Mouse (Mus musculus): ENCODE data around the gene Apobec1. TPM values are rescaled to one million over a fixed set of nuclear protein-coding genes. Genes with fewer than 3 reads are reported as not detected.
"Not testable (repeated sequence)": the region's sequence is repeated elsewhere in the genome, so short reads cannot be mapped to it uniquely, and the experiment has no call there.

Gene Apobec1
- polyA plus RNA-seq, 1 experiment from 2014 or later = 4.4 TPM

DNA sequence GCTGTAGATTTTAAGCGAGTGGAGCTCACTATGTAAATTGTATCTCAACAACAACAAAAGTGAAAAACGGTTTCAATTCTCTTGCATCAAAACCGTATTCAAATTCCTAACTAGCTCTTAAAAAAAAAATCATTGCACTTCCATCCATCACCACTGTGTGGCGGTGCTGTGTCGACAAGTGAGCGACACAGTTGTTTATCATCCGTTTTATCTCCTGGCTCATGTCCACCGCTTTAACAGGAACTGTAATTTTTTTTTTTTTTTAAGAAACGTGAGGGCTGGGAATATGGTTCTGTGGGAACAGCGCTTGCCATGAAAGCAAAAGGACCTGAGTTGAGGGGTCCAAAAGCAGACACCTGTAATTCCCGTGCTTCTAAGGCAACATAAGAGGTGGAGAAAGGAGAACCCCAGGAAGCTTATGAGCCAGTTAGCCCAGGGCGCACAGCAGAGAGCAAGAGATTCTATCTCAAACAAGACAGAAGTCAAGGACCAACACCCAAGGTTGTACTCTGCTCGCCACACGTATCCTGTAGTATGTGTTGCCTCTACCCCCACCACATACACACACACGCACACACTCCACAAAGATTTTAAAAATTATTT, 45.2 kb downstream of the Apobec1 start:
- 24% methylated on average over 15 of the region's 15 CpGs for WGBS
- no peak overlapping the region for H3K9ac ChIP-seq (replicated peaks; ENCODE audit: low read depth, low read length)
- H3K4me2 ChIP-seq (ENCODE audit: low read length) = peak overlapping the region; percentile 50
- H3K9me3 ChIP-seq (ENCODE audit: control insufficient read depth, low read length) = no peaks in the 10 kb centered on the region
- H3K4me1 ChIP-seq (replicated peaks; ENCODE audit: control insufficient read depth, insufficient read depth, low read length) = peaks cover 8% of the 10 kb centered on the region
- no peak overlapping the region for H3K27ac ChIP-seq (ENCODE audit: low read length)
- ATAC-seq = peak; percentile 13; the same call in 1 of the 2 replicates
- no peaks in the 10 kb centered on the region for H3K36me3 ChIP-seq (ENCODE audit: control insufficient read depth, insufficient read depth)
- peak overlapping the region; percentile 30 for H3K4me3 ChIP-seq (replicated peaks; ENCODE audit: low read length)
- H3K27me3 ChIP-seq (replicated peaks; ENCODE audit: control insufficient read depth, insufficient read depth, low read length) = no peaks in the 10 kb centered on the region

DNA sequence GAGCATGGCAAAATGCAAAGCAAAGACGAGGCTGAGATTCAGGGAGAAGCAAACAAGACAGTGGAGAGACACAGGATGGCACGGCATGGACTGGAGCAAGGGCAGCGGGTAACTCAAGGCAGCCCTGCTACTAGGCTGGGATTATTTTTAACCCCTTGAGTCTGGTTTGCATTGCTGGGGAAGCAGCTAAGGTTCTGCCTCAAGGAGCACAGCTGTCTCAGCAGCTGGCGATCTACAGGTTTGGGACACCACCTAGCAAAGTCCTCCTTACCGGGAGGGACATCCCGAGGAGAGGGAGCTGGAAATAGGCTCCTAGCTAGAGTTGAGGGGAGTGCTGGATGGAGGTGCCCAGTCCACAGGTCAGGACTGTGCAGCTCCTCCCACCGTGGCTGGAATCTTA, 47.0 kb downstream of the Apobec1 start:
- no peaks in the 10 kb centered on the region for H3K36me3 ChIP-seq (ENCODE audit: control insufficient read depth, insufficient read depth)
- no peaks in the 10 kb centered on the region for H3K9me3 ChIP-seq (ENCODE audit: control insufficient read depth, low read length)
- H3K27me3 ChIP-seq (replicated peaks; ENCODE audit: control insufficient read depth, insufficient read depth, low read length) = no peaks in the 10 kb centered on the region
- no peak overlapping the region for H3K27ac ChIP-seq (ENCODE audit: low read length)
- H3K4me1 ChIP-seq (replicated peaks; ENCODE audit: control insufficient read depth, insufficient read depth, low read length) = peaks cover 8% of the 10 kb centered on the region
- no peak overlapping the region for H3K4me2 ChIP-seq (ENCODE audit: low read length)
- H3K9ac ChIP-seq (replicated peaks; ENCODE audit: low read depth, low read length) = no peak overlapping the region
- H3K4me3 ChIP-seq (replicated peaks; ENCODE audit: low read length) = no peak overlapping the region
- WGBS = 51% methylated on average over 7 of the region's 7 CpGs
- no peak for ATAC-seq

DNA sequence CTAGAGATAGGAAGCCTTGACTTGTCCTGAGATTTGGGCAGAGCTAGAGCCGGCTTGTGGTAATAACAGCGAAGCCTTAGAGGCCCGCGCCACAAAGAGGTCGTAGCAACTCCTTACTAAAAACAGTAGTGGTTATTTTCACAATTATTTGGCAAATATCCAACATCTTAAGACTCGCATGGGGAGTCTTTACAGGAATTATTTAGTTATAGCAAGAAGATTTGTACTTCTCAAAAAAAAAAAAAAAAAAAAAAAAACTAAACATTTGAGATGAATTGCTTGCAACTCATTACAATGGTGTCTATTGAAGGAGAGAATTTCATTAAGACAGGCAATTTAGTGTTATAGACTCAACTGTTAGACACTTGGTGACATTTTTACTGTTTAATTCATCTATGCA, 48.1 kb downstream of the Apobec1 start:
- H3K9me3 ChIP-seq (ENCODE audit: control insufficient read depth, low read length) = no peaks in the 10 kb centered on the region
- H3K9ac ChIP-seq (replicated peaks; ENCODE audit: low read depth, low read length) = no peak overlapping the region
- no peaks in the 10 kb centered on the region for H3K27me3 ChIP-seq (replicated peaks; ENCODE audit: control insufficient read depth, insufficient read depth, low read length)
- H3K36me3 ChIP-seq (ENCODE audit: control insufficient read depth, insufficient read depth) = no peaks in the 10 kb centered on the region
- H3K27ac ChIP-seq (ENCODE audit: low read length) = 0 out of 2 replicates have a peak overlapping the region, but pooled peaks have one; percentile 15
- no peak for ATAC-seq
- H3K4me3 ChIP-seq (replicated peaks; ENCODE audit: low read length) = no peak overlapping the region
- WGBS = 75% methylated on average over 6 of the region's 6 CpGs
- peaks cover 4% of the 10 kb centered on the region for H3K4me1 ChIP-seq (replicated peaks; ENCODE audit: control insufficient read depth, insufficient read depth, low read length)
- H3K4me2 ChIP-seq (ENCODE audit: low read length) = no peak overlapping the region

DNA sequence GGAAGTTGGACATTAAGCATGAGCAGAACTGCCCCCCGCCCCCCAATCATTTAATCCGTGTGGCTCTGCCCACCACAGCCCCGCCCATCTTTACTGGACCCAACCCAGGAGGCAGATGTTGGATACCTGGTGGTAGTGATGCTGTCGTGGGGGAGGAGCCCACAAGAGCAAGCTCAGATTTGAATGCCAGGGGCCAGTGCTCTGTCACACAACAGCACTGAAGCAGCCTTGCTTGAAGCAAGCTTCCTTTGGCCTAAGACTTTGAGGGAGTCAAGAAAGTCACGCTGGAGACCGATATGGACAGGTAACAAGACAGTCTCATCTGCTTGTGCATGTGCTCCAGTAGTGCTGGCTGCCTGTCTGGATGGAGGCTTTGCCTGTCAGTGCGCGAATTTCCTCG, 48.6 kb downstream of the Apobec1 start, which contains the start of gene Aicda:
Gene Aicda, plus strand, starts transcription at position 196 of the 400 bp plus-strand sequence.
- Histone ChIP-seq H3K4me3 (replicated peaks; ENCODE audit: low read length) (no peak within 1 kb of the TSS), H3K4me1 (replicated peaks; ENCODE audit: control insufficient read depth, insufficient read depth, low read length) (peaks cover 4% of the 10 kb centered on the region), H3K4me2 (ENCODE audit: low read length) (no peak within 1 kb of the TSS), H3K27ac (ENCODE audit: low read length) (0 out of 2 replicates have a peak within 1 kb of the TSS, but pooled peaks have one; percentile 15), H3K36me3 (ENCODE audit: control insufficient read depth, insufficient read depth) (no peaks in the 10 kb centered on the region), H3K27me3 (replicated peaks; ENCODE audit: control insufficient read depth, insufficient read depth, low read length) (no peaks in the 10 kb centered on the region), H3K9ac (replicated peaks; ENCODE audit: low read depth, low read length) (no peak within 1 kb of the TSS), H3K9me3 (ENCODE audit: control insufficient read depth, low read length) (no peaks in the 10 kb centered on the region)
- WGBS = 61% methylated on average over 9 of the region's 9 CpGs
- ATAC-seq = no peak

DNA sequence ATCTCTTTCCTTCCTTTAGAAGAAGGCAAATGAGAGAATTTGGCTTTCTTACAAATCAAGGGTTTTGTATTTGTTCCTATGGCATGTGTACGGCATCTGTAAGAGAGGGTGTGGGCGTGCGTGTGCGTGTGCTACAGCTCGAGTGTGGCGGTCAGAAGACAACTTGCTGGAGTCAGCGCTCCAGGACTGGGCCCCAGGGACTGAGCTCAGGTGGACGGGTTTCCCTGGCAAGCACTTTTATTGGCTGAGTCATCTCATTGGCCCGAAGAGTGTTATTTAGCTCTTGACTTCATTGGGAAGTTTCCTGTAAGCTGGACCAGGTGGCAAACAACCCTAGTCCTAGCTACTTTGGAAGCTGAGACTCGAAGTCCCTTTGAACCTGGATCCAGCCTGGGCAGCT, 56.3 kb downstream of the Apobec1 start:
- Histone ChIP-seq H3K4me1 (replicated peaks; ENCODE audit: control insufficient read depth, insufficient read depth, low read length) (no peaks in the 10 kb centered on the region), H3K4me2 (ENCODE audit: low read length) (no peak overlapping the region), H3K9me3 (ENCODE audit: control insufficient read depth, low read length) (no peaks in the 10 kb centered on the region), H3K27ac (ENCODE audit: low read length) (no peak overlapping the region), H3K9ac (replicated peaks; ENCODE audit: low read depth, low read length) (no peak overlapping the region), H3K27me3 (replicated peaks; ENCODE audit: control insufficient read depth, insufficient read depth, low read length) (no peaks in the 10 kb centered on the region), H3K36me3 (ENCODE audit: control insufficient read depth, insufficient read depth) (no peaks in the 10 kb centered on the region), H3K4me3 (replicated peaks; ENCODE audit: low read length) (no peak overlapping the region)
- 79% methylated on average over 10 of the region's 10 CpGs for WGBS
- no peak for ATAC-seq

DNA sequence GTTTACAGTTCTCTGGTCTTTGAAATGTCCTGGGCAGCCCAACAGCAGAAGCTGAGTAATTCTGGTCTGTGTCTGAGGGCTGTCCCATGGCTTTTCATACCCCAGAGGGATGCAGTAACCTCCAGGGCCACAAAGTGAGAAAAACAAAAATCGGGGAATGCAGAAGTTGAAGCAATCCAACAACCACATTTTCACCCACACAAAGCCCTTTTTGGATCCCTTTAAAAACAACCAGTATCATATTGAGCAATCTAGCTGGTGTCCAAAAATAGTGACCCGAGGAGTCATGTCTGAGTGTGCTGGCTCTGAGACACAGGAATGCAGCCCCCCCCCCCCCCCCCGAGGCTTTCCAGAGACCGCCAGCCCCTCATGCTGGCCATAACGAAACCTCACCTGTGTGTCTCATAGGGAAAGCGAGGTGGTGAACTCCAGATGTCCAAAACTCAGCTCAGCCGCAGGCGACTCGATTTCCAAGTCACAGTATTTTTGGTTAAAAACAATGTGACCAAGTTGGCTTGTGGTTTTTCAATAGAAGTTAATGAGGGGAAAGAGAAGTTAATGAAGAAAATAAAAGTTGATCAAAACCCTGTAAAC, 56.9 kb downstream of the Apobec1 start:
- Histone ChIP-seq H3K36me3 (ENCODE audit: control insufficient read depth, insufficient read depth) (no peaks in the 10 kb centered on the region), H3K9ac (replicated peaks; ENCODE audit: low read depth, low read length) (no peak overlapping the region), H3K4me2 (ENCODE audit: low read length) (no peak overlapping the region), H3K9me3 (ENCODE audit: control insufficient read depth, low read length) (no peaks in the 10 kb centered on the region), H3K4me1 (replicated peaks; ENCODE audit: control insufficient read depth, insufficient read depth, low read length) (no peaks in the 10 kb centered on the region), H3K4me3 (replicated peaks; ENCODE audit: low read length) (no peak overlapping the region), H3K27ac (ENCODE audit: low read length) (no peak overlapping the region), H3K27me3 (replicated peaks; ENCODE audit: control insufficient read depth, insufficient read depth, low read length) (no peaks in the 10 kb centered on the region)
- no peak for ATAC-seq
- WGBS = 81% methylated on average over 9 of the region's 9 CpGs

DNA sequence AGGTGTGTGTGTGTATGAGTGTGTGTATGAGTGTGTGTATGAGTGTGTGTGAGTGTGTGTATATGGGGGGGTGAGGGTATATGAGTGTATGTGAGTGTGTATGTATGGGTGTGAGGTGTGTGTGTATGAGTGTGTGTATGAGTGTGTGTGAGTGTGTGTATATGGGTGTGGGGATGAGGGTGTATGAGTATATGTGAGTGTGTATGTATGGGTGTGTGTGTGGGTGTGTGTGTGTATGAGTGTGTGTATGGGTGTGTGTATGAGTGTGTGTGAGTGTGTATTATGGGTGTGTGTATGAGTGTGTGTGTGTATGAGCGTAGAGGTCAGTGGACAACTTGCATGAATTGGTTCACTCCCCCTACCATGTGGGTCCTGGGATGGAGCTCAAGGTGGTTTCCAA, 57.6 kb downstream of the Apobec1 start:
- Histone ChIP-seq H3K27ac (ENCODE audit: low read length) (no peak overlapping the region), H3K27me3 (replicated peaks; ENCODE audit: control insufficient read depth, insufficient read depth, low read length) (no peaks in the 10 kb centered on the region), H3K4me3 (replicated peaks; ENCODE audit: low read length) (no peak overlapping the region), H3K4me2 (ENCODE audit: low read length) (no peak overlapping the region), H3K9ac (replicated peaks; ENCODE audit: low read depth, low read length) (no peak overlapping the region), H3K4me1 (replicated peaks; ENCODE audit: control insufficient read depth, insufficient read depth, low read length) (no peaks in the 10 kb centered on the region), H3K9me3 (ENCODE audit: control insufficient read depth, low read length) (no peaks in the 10 kb centered on the region), H3K36me3 (ENCODE audit: control insufficient read depth, insufficient read depth) (no peaks in the 10 kb centered on the region)
- WGBS = 100% methylated on average over 1 of the region's 1 CpGs
- no peak for ATAC-seq

DNA sequence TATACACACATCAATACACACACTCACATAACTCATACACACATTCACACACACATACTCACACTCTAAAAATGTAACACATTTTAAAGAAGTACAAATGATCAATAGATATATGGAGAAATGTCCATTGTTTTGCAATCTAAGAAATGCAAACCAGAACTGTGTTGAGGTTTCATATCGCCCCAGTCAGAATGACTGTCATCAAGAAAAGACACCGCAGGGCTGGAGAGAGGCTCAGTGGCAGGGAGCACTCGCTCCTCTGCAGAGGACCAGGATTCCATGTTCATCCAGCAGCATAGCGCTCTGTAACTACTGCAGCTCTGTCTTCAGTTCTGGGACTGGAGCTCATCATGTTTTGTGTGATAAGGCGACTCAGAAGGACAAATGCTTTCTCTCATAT, 58.7 kb downstream of the Apobec1 start:
- no peak for ATAC-seq
- no peaks in the 10 kb centered on the region for H3K4me1 ChIP-seq (replicated peaks; ENCODE audit: control insufficient read depth, insufficient read depth, low read length)
- WGBS = 87% methylated on average over 5 of the region's 5 CpGs
- no peak overlapping the region for H3K4me2 ChIP-seq (ENCODE audit: low read length)
- no peaks in the 10 kb centered on the region for H3K36me3 ChIP-seq (ENCODE audit: control insufficient read depth, insufficient read depth)
- H3K9ac ChIP-seq (replicated peaks; ENCODE audit: low read depth, low read length) = no peak overlapping the region
- no peak overlapping the region for H3K4me3 ChIP-seq (replicated peaks; ENCODE audit: low read length)
- H3K27ac ChIP-seq (ENCODE audit: low read length) = no peak overlapping the region
- H3K27me3 ChIP-seq (replicated peaks; ENCODE audit: control insufficient read depth, insufficient read depth, low read length) = no peaks in the 10 kb centered on the region
- H3K9me3 ChIP-seq (ENCODE audit: control insufficient read depth, low read length) = no peaks in the 10 kb centered on the region

DNA sequence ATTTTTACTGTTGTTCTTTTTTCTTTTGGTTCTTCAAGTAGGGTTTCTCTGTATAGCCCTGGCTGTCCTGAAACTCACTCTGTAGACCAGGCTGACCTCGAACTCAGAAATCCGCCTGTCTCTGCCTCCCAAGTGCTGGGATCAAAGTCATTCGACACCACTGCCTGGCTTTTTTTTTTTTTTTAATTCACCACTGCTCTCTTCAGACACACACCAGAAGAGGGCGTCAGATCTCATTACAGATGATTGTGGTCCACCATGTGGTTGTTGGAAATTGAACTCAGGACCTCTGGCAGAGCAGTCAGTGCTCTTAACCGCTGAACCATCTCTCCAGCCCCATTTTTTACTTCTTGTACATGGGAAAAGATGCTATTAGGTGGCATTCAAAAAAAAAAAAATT, 59.8 kb downstream of the Apobec1 start:
- not testable (repeated sequence) for H3K4me1 ChIP-seq (replicated peaks; ENCODE audit: control insufficient read depth, insufficient read depth, low read length); H3K27ac ChIP-seq (ENCODE audit: low read length); H3K27me3 ChIP-seq (replicated peaks; ENCODE audit: control insufficient read depth, insufficient read depth, low read length); H3K9ac ChIP-seq (replicated peaks; ENCODE audit: low read depth, low read length); ATAC-seq; H3K36me3 ChIP-seq (ENCODE audit: control insufficient read depth, insufficient read depth); H3K4me3 ChIP-seq (replicated peaks; ENCODE audit: low read length); H3K9me3 ChIP-seq (ENCODE audit: control insufficient read depth, low read length); H3K4me2 ChIP-seq (ENCODE audit: low read length)
- 79% methylated on average over 5 of the region's 5 CpGs for WGBS
